Mouse (Mus musculus) regulatory T cell (primary cell): ENCODE measurements around the gene Hoxc4.

Experiments used
- in situ Hi-C: fragments of 300-600 bp; cut with MboI, MseI; formaldehyde crosslinking; loops from one replicate; pipeline ENCODE4 v1.15.1; 2025; ENCODE audit warnings: high pct_unique_total_duplicates

The Hoxc4 gene

GRCm38 (mm10) chr15:103038701-103039480, 20.2 kb downstream of the Hoxc4 start:
- in situ Hi-C loops, result no loop called here

DNA sequence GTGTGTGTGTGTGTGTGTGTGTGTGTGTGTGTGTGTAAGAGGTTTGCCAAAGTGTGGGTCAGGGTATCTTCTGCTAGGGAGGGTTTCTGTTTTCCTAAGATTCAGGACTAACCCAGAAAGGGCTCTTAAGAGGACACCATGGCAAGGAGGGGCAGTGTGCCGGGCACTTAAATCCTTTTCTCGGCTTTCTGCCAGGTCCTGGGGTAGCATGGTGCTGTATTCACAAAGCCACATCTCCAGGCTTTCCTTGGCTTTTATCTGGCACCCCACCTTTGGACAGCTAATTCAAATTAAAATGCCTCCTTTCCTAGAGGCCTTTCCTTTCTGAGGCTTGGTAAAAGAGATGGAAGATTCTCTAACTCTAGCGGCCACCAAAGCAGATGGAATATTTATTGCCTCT, 20.9 kb downstream of the Hoxc4 start:
- in situ Hi-C loops, result no loop called here

DNA sequence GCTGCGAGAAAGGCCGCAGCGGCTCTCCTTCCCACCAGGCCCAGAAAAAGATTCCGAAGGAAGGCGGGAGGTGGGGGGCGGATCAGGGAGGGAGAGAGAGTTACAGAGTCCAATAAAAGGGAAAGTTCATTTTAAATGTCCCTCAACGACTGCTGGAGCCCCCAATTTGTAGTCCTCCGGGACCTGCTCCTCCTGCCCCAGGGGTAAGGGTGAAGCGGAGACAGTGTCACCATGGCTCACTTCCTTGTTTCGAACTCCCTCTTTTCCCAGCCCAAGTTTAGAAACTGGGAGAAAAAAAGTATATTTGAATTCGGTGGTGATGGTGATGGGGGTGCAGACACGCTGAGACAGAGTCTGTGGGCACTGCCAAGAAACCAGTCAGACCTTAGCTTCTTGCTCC, 21.9 kb downstream of the Hoxc4 start:
- in situ Hi-C loops, result no loop called here

GRCm38 (mm10) chr15:103041613-103042012, 22.9 kb downstream of the Hoxc4 start:
- in situ Hi-C loops, result no loop called here

GRCm38 (mm10) chr15:103042209-103042608, 23.5 kb downstream of the Hoxc4 start:
- in situ Hi-C loops, result no loop called here

GRCm38 (mm10) chr15:103051670-103052069, 32.9 kb downstream of the Hoxc4 start:
- in situ Hi-C loops, result loop anchor here (10.0 kb wide), 1 partner anchor 277 kb away; no protein-coding TSS in a partner anchor

GRCm38 (mm10) chr15:103053210-103053609, 34.5 kb downstream of the Hoxc4 start:
- in situ Hi-C loops, result loop anchor here (10.0 kb wide), 1 partner anchor 278 kb away; no protein-coding TSS in a partner anchor

- in situ Hi-C loops, result loop anchor here (10.0 kb wide), 1 partner anchor 282 kb away; no protein-coding TSS in a partner anchor
These were observed 37.7 kb downstream of the Hoxc4 start for GRCm38 (mm10) chr15:103056396-103056795.

- in situ Hi-C loops, result loop anchor here (10.0 kb wide), 1 partner anchor 284 kb away; no protein-coding TSS in a partner anchor
These were observed 40.0 kb downstream of the Hoxc4 start for GRCm38 (mm10) chr15:103058715-103059114.

DNA sequence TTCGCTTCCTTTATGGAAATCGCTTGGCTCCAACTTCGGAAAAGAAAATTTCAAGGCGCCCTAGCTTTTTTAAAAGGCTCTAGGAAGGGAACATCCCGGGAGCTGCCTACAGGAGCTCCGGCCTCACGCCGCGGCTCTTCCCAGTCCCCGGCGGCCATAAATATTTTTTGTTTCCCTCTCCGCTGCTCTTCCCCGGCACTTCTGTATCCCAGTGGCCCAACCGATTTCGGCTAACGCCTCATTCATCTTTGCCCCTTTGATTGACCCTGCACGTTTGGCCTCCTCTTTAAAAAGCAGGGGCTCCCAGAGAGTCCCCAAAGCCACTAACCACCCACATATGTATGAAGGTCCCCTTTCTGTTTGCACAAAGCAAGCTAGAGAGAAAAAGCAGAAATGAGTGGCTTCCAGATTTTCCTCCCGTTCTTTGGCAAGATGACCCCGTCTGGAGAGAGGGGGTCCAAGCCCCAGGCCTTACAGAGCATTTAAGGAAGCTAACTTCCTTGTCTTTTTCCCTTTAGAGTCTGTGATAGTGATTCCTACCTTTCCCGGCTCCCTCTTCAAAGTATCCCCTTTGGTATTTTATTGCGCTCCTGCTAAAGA, 40.8 kb downstream of the Hoxc4 start:
- in situ Hi-C loops, result loop anchor here (10.0 kb wide), 1 partner anchor 285 kb away; no protein-coding TSS in a partner anchor

GRCm38 (mm10) chr15:103060021-103060340, 41.2 kb downstream of the Hoxc4 start:
- in situ Hi-C loops, result no loop called here

DNA sequence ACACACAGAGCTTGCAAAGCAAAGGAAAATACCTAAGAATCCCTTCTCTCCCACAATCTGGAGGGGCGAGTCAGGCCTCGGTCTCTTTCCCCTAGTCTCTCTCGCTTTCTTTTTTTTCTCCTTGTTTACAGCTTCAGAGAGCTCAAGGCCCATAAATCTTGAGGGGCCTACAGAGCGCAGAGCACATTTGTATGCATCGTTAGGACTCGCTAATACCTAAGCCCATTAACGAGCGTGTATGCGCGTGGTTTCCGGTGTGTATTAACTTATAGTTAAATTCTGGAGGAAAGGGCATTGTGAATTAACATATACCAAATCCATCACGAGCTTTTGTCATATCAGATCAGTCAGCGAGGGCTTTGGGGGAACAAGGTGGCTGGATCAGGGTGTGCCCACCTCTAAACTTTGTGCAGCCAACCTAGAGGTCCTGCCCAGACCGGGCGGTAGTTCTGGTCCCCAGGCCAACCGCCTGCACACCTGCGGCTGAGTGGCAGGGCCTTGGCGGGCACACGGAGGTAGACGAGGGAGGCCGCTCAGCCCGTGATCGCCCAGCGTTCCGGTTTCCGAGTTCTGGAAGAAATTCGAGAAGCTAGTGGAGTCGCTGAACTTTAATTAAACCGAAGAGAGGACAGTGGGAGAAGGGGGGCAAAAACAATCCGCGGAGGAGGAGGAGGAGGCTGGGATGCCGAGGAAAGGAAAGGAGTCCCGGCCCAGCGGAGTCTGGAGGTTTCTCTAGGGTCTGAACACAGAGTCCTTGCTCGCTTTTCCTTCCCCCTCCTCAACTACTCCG, 41.8 kb downstream of the Hoxc4 start:
- in situ Hi-C loops, result no loop called here

- in situ Hi-C loops, result no loop called here
These were observed 42.5 kb downstream of the Hoxc4 start for GRCm38 (mm10) chr15:103061131-103061825.

DNA sequence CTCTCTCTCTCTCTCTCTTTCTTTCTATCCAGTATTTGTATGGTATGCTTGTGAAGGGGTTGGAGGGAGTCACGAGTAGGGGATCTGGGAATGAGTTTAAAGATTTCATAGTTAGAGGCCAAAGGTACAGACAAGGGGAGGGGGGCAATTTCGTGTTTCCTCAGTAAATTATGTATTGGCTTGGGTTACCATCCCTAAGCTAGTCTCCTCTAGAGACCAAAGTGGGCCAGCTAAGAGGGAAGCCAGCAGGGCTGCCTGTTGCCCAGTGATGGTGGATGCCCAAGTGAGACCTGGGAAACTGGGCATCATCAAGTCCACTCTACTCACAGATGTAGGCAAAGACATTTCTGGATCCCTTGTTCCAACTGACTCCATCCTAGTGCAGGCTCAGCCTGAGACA, 43.3 kb downstream of the Hoxc4 start:
- in situ Hi-C loops, result no loop called here

DNA sequence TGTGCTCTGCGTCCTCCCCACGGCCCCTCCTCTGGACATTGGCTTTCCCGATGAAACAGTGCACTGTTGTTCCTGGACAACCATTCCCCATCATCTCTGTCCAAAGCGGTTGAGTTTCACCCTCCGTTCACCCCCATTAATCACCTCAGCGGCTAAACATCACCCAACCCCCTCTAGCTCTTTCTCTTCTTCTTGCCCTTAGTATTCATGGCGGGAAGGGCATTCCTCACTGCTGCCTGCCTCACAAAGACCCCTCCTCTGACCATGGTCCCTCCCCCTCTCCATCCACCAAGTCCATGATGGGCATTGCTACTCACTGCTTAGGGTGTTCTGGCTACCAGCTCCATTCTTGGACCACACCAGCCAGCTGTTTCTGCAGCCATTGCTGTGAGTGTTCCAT, 46.9 kb downstream of the Hoxc4 start:
- in situ Hi-C loops, result no loop called here

DNA sequence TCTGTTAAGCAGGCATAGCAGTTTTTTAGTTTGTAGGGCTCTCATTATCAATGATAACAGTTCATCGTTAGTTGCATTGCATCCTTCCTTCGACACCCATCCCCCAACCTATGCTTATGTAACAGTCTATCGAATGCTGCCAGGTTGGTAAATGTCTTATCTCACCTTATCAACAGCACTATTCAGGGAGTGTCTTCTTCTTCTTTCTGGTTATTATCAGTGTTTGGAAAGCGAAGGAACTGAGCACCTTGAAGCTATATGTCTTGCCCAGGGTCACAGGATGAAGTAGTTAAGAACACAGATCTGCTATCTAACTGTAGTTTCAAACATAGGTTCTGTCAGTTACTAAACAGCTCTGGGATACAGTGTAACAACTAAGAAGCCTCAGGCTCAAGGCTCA, 49.0 kb downstream of the Hoxc4 start:
- in situ Hi-C loops, result no loop called here

- in situ Hi-C loops, result no loop called here
These were observed 50.4 kb downstream of the Hoxc4 start for GRCm38 (mm10) chr15:103069173-103069572.

- in situ Hi-C loops, result no loop called here
These were observed 52.5 kb downstream of the Hoxc4 start for GRCm38 (mm10) chr15:103071266-103071665.

DNA sequence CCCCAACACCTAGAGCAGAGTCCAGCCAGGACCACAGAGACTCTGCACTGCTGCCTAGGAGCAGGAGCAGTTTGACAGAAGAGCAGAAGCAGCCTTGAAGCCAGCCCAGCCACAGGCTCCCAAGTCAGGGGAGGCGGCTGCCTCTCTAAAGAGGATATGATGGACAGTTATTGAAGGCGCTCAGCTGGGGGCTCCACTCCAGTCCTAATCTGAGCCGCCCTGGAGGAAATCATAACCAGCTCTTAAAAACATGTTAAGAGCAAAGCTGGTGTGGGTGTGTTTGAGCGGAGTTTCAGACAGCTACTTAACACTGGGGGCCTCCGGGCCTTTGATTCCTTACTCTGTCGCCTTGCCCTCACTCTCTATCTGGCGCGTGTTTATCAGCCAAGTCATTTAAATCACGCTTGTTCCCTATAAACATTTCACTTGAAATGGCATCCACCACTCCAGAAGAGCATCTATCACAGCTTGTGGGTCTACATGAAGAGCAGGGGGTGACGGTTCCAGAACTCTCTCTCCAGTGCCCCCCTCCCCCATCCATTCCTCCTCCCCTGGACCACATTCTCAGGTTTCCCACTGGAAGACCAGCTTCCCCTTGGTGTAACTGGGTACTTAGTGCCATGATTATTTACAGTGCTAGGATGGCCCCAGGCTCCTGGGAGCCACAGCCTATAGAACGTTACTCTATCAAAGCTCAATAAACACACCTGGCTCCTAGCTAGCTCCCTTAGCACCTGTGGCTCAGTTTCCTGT, 56.1 kb downstream of the Hoxc4 start:
- in situ Hi-C loops, result no loop called here

GRCm38 (mm10) chr15:103077673-103078072, 58.9 kb downstream of the Hoxc4 start:
- in situ Hi-C loops, result no loop called here

GRCm38 (mm10) chr15:103082622-103083021, 63.9 kb downstream of the Hoxc4 start:
- in situ Hi-C loops, result no loop called here
